Mouse (Mus musculus) bone marrow, adult 2 months (tissue): ENCODE results near the gene Rab5b. TPM values are rescaled to one million over a fixed set of nuclear protein-coding genes. Genes with fewer than 3 reads are reported as not detected.

Experiments
- H3K27ac ChIP-seq: fragments of 200-500 bp; 2 replicates; pipeline ENCODE4 v1.5.1; 2012; ENCODE audit warnings: low read depth, mild to moderate bottlenecking, control low read depth, inconsistent platforms, low read length; ENCODE audit not compliant: control insufficient read depth, poor library complexity, insufficient read depth
- H3K4me1 ChIP-seq: fragments of 200-500 bp; 2 replicates; pipeline ENCODE4 v1.6.1; 2011; ENCODE audit warnings: low read length; ENCODE audit not compliant: control insufficient read depth, insufficient read depth
- H3K4me3 ChIP-seq: fragments of 200-500 bp; replicated peaks from 2 replicates; pipeline ENCODE3; 2011; ENCODE audit warnings: mild to moderate bottlenecking, low read depth, low read length, control low read depth; ENCODE audit not compliant: control insufficient read depth
- CTCF ChIP-seq: fragments of 200-500 bp; IDR thresholded peaks from 2 replicates; pipeline ENCODE4 v1.5.1; 2011; ENCODE audit warnings: low read length, control low read depth; ENCODE audit not compliant: control insufficient read depth, insufficient read depth
- POLR2A ChIP-seq: fragments of 200-500 bp; IDR thresholded peaks from 2 replicates; pipeline ENCODE4 v1.6.1; 2011; ENCODE audit warnings: low read depth, mild to moderate bottlenecking, control low read depth, low read length, borderline replicate concordance; ENCODE audit not compliant: control insufficient read depth
- WGBS: fragments of 180-500 bp; shearing (Covaris S2); methylation state at CpG from one replicate; pipeline ENCODE4 v1.1.7; 2018; 5-methylcytosine and 5-hydroxymethylcytosine counted together
- polyA plus RNA-seq: library from polyadenylated mRNA; stranded (reverse); fragments of >200 nt; gene quantifications from 2 replicates; pipeline ENCODE4 v1.2.4, GENCODE M21; 2011; ENCODE audit warnings: low replicate concordance; ENCODE audit not compliant: missing spikeins, insufficient read depth, insufficient read length

The Rab5b gene
- polyA plus RNA-seq, 1 experiment: 35.4 TPM

DNA sequence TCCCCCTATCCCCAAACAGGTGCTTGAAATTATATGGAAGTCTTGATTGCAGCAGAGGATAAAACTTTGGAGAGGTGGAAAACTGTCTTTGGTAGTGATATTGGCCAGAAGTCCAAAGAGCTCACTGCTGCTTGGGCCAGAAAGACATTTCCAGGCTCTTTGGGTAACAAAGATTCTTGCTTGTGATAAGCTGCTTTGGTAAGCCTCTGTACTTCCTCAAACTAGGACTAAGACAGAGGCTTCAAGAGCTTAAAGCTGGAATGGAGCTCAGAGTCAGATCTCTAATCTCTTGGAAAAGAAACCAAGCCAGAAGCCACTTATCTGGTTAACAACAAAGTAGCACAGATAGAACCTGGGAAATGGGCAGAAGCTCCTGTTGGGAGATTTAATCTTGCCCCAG is 33.6 kb downstream of the Rab5b start:
- peaks cover 3% of the 10 kb centered on the region; the same call in 1 of the 2 replicates for H3K4me1 ChIP-seq
- TF ChIP-seq CTCF (no peak), POLR2A (no peak)
- H3K4me3 ChIP-seq: no peak overlapping the region
- no peak overlapping the region for H3K27ac ChIP-seq

DNA sequence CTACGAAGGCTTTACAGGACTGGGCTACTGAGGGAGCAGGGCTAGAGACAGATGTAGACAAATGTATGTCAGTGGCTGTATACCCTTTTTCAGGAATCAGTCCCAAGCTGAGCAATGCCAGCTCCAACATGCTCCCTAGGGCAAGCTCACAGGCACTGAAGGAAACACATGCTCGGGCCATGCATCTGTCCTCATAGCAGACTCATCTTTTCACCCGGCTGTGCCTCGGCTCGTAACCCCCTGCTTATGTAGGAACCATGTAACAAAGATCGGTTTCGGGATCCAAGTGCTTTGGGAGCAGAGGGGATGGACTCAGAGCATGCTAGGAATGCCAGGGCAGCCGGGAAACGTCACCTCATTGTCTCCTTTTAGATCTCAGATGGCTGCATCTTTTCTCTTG is 36.6 kb downstream of the Rab5b start:
- no peak for TF ChIP-seq CTCF
- TF ChIP-seq POLR2A: no peak
- Histone ChIP-seq H3K27ac (no peak overlapping the region), H3K4me3 (no peak overlapping the region), H3K4me1 (peaks cover 3% of the 10 kb centered on the region; the same call in 1 of the 2 replicates)
- WGBS: 82% methylated on average over 9 of the region's 9 CpGs

DNA sequence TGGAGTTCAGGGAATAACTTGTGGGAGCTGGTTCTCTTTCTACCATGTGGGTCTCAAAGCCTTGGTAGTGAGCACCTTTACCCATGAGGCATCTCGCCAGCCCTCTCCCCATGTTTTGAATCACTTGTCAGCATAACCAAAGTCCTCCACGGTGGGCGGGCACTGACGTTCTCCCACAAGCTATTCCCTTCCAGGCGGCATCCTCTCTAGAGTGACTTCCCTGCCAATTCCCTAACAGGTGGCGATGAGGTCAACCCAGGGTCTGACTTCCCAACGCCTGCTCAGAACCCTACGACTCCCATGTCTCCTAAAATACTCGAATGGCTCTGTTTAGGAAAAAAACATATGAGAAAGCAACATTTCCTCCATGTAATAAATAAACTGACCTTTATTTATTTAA is 38.2 kb downstream of the Rab5b start:
- H3K27ac ChIP-seq: no peak overlapping the region
- WGBS: 75% methylated on average over 9 of the region's 9 CpGs
- H3K4me1 ChIP-seq: no peaks in the 10 kb centered on the region; the same call in 1 of the 2 replicates
- TF ChIP-seq CTCF: no peak
- TF ChIP-seq POLR2A: no peak
- no peak overlapping the region for H3K4me3 ChIP-seq

DNA sequence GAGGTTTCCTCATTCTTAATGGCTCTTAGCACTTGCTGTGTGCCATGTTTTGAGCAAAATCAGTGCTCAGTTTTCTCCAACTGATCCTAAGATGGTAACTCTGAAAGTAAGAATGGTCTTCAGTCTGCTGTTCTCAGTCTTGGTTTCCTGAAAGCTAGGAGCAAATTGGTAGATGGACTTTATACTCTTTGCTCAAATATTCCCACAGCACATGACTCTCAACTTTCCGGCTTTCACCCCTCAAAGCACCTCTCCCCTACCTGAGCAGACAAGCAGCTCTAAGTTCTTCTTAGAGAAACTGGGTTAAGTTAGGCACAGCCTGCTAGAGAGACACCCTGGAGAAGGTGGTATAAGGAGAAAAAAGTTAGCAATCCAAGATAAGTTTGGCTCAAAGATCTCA is 39.3 kb downstream of the Rab5b start:
- TF ChIP-seq CTCF: no peak
- TF ChIP-seq POLR2A: no peak
- WGBS: 84% methylated on average over 1 of the region's 1 CpGs
- no peaks in the 10 kb centered on the region for H3K4me1 ChIP-seq
- H3K27ac ChIP-seq: no peak overlapping the region
- no peak overlapping the region for H3K4me3 ChIP-seq

GRCm38 (mm10) chr10:128655254-128655653 is 40.8 kb downstream of the Rab5b start:
- no peaks in the 10 kb centered on the region; the same call in none of the 2 replicates for H3K4me1 ChIP-seq
- no peak overlapping the region for H3K4me3 ChIP-seq
- 65% methylated on average over 3 of the region's 3 CpGs for WGBS
- TF ChIP-seq POLR2A: no peak
- no peak for TF ChIP-seq CTCF
- no peak overlapping the region for H3K27ac ChIP-seq

DNA sequence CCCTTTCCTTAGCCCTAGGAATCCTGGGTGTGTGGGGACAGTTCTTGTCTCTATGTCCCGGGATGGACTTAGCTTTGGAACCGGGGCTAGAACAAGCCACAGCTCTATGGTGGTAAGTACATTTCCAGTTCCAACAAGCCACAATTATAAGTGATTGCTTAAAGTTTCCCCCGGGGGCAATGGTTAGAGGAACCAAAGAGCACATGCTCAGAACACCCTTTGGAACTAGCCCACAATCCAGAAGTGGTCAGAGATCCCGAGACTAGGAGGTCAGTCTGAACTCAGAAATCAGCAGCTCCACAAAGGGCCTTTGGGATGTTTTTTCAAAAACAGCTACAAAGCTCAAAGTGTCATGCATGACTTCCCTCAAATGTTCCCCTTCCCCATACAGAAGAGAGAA is 42.2 kb downstream of the Rab5b start:
- H3K4me3 ChIP-seq: no peak overlapping the region
- 44% methylated on average over 4 of the region's 4 CpGs for WGBS
- H3K4me1 ChIP-seq: no peaks in the 10 kb centered on the region; the same call in none of the 2 replicates
- H3K27ac ChIP-seq: no peak overlapping the region
- no peak for TF ChIP-seq CTCF
- no peak for TF ChIP-seq POLR2A

- Histone ChIP-seq H3K27ac (no peak overlapping the region), H3K4me1 (no peaks in the 10 kb centered on the region; the same call in 1 of the 2 replicates), H3K4me3 (no peak overlapping the region)
- 22% methylated on average over 13 of the region's 13 CpGs for WGBS
- no peak for TF ChIP-seq CTCF
- no peak for TF ChIP-seq POLR2A
Measured at GRCm38 (mm10) chr10:128646139-128647089, 49.6 kb downstream of the Rab5b start.

DNA sequence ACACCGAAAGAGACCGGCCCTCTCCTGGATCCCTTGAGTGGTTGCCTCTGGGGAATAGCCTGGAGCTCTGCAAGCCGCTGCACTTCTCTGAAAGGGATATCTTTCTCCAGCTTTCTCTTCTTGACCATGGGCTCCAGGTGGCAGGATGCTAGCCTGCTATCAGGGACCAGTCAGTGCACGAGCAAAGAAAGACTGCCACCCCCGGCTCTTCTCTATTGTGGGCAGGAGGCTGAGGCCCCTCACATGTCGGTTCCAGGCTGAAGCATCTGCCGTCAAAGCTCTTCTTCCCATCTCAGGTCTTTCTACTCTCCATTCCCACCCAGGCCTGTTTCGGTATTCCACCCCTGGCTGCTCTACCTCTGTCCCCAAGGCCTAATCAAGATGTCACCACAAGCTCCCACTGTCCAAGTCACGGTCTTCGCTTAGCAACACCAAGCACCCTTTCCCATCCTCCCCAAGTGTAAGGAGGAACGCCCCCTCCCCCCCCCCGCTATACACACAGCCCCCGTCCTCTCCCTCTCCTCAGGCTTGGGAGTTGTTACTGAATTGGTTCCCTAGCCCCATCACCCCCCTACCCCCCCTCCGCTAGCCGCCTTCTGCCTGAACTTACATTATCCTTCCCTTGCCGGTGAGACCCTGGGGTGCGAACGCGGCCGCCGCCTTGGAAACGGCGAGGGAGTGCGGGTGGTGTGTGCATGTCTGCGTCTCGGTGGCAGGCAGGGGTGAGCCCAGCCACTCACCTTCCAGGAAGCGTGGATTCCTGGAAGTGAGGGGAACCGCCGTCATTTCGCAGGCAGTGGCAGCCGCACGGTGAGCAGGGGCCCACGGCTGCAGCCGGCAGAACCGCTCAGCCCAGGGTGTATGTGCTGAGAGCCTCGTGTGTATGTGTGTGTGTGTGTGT is 50.7 kb downstream of the Rab5b start, which contains the start of gene Ikzf4:
Gene Ikzf4 (minus strand): TSS at position 881 of the 901 bp plus-strand sequence.
- 18% methylated on average over 36 of the region's 36 CpGs for WGBS
- Histone ChIP-seq H3K4me3 (peak within 1 kb of the TSS; percentile 20), H3K4me1 (no peaks in the 10 kb centered on the region), H3K27ac (no peak within 1 kb of the TSS)
- TF ChIP-seq POLR2A: no peak
- no peak for TF ChIP-seq CTCF
